Mouse (Mus musculus) splenic B cell, adult 2 months (primary cell): ENCODE data around the gene Cpsf6.

Source experiments
- DNase-seq: peaks from one replicate; pipeline ENCODE4 v3.0.0-alpha.2; 2011; ENCODE audit warnings: low read depth, low spot score
- H3K27me3 ChIP-seq: 2 replicates; pipeline ENCODE4 v1.6.1; 2012; ENCODE audit warnings: mild to moderate bottlenecking, low read length, moderate library complexity, mixed read lengths; ENCODE audit not compliant: control insufficient read depth, poor library complexity, insufficient read depth, severe bottlenecking
- H3K36me3 ChIP-seq: 2 replicates; pipeline ENCODE4 v1.6.1; 2012; ENCODE audit warnings: mild to moderate bottlenecking, low read length, moderate library complexity, mixed read lengths; ENCODE audit not compliant: control insufficient read depth, poor library complexity, insufficient read depth, severe bottlenecking

The Cpsf6 gene

GRCm38 (mm10) chr10:117375841-117376579, 3.8 kb downstream of the Cpsf6 start:
- Histone ChIP-seq H3K27me3 (no peaks in the 10 kb centered on the region), H3K36me3 (no peaks in the 10 kb centered on the region)
- DNase-seq, result peak; percentile 48

DNA sequence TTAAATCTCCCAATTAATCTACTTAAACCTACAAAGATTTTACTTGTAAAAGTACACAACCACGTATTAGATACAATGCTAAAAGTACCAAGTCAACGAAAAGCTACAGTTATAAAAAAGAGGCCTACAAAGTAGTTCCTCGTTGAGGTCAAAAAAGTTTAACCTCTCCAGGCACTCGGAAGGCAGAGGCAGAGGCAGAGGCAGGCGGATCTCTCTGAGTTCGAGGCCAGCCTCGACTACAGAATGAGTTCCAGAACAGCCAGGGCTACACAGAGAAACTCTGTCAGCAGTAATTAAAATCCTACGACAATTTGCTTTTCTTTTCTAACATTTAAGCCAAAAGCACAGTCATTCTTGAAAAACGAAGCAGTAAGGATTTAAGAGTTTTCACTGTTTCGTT, 4.7 kb downstream of the Cpsf6 start:
- DNase-seq, result peak; percentile 26
- Histone ChIP-seq H3K36me3 (no peaks in the 10 kb centered on the region), H3K27me3 (no peaks in the 10 kb centered on the region)

- peak; percentile 85 for DNase-seq
- Histone ChIP-seq H3K27me3 (no peaks in the 10 kb centered on the region), H3K36me3 (peaks cover 29% of the 10 kb centered on the region)
Measured at GRCm38 (mm10) chr10:117363106-117363505, 16.7 kb downstream of the Cpsf6 start.

GRCm38 (mm10) chr10:117358891-117359290, 20.9 kb downstream of the Cpsf6 start:
- DNase-seq, result no peak
- Histone ChIP-seq H3K27me3 (no peaks in the 10 kb centered on the region), H3K36me3 (peaks cover 35% of the 10 kb centered on the region)

GRCm38 (mm10) chr10:117343000-117343399, 36.8 kb downstream of the Cpsf6 start:
- Histone ChIP-seq H3K27me3 (no peaks in the 10 kb centered on the region), H3K36me3 (no peaks in the 10 kb centered on the region)
- DNase-seq, result no peak

DNA sequence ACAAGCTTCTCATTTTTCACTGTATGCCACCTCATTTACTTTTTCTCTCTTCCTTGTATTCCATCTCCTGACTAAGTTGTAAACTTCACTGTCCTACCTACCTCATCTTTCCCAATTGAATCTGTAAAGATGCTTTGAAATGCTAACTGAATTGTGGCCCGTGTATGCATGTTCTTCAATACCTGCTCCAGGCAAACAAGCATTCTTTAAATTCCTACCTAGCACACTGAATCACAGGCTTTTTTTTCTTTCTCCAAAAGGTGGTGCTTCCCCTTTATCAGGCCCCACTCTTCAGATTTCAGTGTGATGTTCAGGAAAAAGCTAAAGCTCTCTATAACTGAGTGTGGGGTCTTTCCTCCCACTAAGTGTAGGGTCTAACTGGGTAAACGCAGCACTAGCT, 37.4 kb downstream of the Cpsf6 start:
- H3K27me3 ChIP-seq, result no peaks in the 10 kb centered on the region
- H3K36me3 ChIP-seq, result no peaks in the 10 kb centered on the region
- DNase-seq, result no peak

GRCm38 (mm10) chr10:117341029-117341428, 38.8 kb downstream of the Cpsf6 start:
- no peak for DNase-seq
- Histone ChIP-seq H3K27me3 (no peaks in the 10 kb centered on the region), H3K36me3 (no peaks in the 10 kb centered on the region)

GRCm38 (mm10) chr10:117339241-117339640, 40.6 kb downstream of the Cpsf6 start:
- Histone ChIP-seq H3K27me3 (no peaks in the 10 kb centered on the region), H3K36me3 (no peaks in the 10 kb centered on the region)
- DNase-seq, result no peak

DNA sequence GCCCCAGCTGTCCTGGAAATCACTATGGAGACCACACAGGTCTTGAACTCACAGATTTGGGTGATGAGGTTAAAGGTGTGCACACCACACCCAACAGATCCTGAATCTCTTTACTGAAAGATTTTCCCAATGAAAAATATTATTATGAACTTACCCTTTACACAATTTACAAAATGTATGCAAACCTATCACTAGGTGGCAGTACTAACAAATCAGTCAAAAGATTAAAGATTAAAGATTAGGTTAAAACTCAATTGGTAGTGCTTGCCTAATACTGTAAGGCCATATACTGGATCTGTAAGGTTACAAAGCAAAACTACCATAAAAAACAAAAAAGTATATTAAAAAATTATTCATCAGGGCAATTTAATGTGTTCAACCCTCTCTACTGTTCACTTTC, 41.9 kb downstream of the Cpsf6 start:
- peak; percentile 42 for DNase-seq
- no peaks in the 10 kb centered on the region for H3K27me3 ChIP-seq
- H3K36me3 ChIP-seq, result no peaks in the 10 kb centered on the region

GRCm38 (mm10) chr10:117335649-117336048, 44.2 kb downstream of the Cpsf6 start:
- H3K36me3 ChIP-seq, result no peaks in the 10 kb centered on the region

GRCm38 (mm10) chr10:117330521-117330920, 49.3 kb downstream of the Cpsf6 start:
- Histone ChIP-seq H3K36me3 (no peaks in the 10 kb centered on the region), H3K27me3 (no peaks in the 10 kb centered on the region)
- DNase-seq, result peak; percentile 65

More at GRCm38 (mm10) chr10:117335649-117336048, 44.2 kb downstream of the Cpsf6 start:
- H3K27me3 ChIP-seq, result no peaks in the 10 kb centered on the region
- no peak for DNase-seq

DNA sequence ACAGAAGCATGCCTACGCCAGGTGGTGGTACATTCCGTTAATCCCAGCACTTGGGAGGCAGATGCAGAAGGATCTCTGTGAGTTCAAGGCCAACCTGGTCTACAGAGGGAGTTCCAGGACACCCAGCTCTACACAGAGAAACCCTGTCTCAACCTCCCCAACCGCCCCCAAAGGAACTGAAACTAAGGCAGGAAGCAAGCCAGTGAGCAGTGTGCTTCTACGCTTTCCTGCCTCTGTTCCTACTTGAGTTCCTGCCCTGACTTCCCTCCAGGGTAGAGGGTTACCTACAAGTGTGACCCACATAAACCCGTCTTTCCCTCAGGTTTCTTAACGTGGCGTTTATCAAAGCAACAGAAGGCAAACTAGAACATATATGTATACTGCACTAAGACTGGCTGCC, 56.0 kb downstream of the Cpsf6 start:
- Histone ChIP-seq H3K36me3 (no peaks in the 10 kb centered on the region), H3K27me3 (no peaks in the 10 kb centered on the region)
- DNase-seq, result peak; percentile 72

DNA sequence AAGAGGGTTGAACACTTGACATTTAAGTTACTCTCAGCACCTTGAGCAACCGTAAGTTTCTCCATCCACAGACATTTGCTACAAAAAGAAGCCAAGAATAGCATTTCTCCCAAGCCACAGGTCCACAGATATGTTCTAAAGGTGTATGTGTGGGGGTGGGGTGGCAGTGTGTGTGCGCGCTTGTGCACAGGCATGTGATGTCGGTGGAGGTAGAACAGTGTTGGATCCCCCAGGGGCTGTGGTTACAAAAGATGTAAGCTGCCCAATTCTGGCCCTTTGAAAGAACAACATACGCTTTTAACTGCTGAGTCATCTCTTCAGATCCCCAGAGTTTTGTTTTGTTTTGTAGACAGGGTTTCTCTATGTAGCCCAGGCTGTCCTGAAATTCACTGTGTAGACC, 57.2 kb downstream of the Cpsf6 start:
- Histone ChIP-seq H3K36me3 (no peaks in the 10 kb centered on the region), H3K27me3 (no peaks in the 10 kb centered on the region)
- DNase-seq, result peak; percentile 34

DNA sequence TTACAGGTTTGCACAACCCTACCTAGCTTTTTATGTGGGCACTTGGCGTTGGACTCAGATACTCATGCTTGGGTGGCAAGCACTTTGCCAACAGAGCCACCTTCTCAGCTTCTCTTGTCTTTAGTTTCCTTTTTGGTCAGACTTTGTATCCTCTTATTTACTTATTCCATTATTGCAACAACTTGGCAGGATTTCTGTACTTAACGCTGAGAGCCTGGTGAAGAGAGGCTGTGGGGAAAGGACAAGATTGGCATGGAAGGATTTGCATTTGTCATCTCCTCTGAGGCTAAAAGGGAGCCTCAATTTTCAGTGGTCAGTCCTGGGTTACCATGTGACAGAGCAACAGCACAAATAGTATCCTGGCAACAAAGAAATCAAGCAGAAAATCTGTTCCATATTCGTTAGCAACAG, 59.2 kb downstream of the Cpsf6 start:
- H3K36me3 ChIP-seq, result no peaks in the 10 kb centered on the region
- H3K27me3 ChIP-seq, result no peaks in the 10 kb centered on the region
- DNase-seq, result peak; percentile 19

DNA sequence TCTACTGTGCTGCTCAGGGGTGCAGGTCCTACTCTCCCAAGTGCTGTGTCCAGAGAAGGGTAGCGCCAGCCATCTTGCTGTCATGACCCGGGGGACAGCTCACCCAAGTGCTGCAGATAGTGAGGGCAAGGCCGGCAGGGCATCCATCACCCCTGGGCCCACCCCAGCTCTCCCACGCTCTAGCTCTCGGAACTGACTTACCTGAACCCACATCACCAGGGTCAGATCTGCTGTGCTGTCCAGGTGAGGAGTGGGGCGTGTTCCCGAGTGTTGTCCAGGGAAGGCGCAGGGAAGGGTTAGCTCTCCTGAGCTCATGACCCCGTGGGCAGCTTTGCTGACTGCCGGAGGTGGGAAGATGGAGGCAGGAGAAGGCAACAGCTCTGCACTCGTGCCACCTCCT, 63.4 kb downstream of the Cpsf6 start:
- no peaks in the 10 kb centered on the region for H3K36me3 ChIP-seq
- no peak for DNase-seq
- no peaks in the 10 kb centered on the region for H3K27me3 ChIP-seq

GRCm38 (mm10) chr10:117313133-117313532, 66.7 kb downstream of the Cpsf6 start:
- no peak for DNase-seq
- Histone ChIP-seq H3K27me3 (no peaks in the 10 kb centered on the region), H3K36me3 (no peaks in the 10 kb centered on the region)
